Mouse (Mus musculus) neutrophil, adult 59 days (primary cell): Measurements from ENCODE around the gene Gm21904. TPM values are rescaled to one million over a fixed set of nuclear protein-coding genes. Genes with fewer than 3 reads are reported as not detected.

Experiments used
- total RNA-seq, 2 experiments: library from RNA; stranded (reverse); gene quantifications; 1 replicate in 1 of 2; 2 replicates in 1 of 2; pipeline ENCODE4 v1.2.4; 2023

Gm21904 gene
- not detected for total RNA-seq

DNA sequence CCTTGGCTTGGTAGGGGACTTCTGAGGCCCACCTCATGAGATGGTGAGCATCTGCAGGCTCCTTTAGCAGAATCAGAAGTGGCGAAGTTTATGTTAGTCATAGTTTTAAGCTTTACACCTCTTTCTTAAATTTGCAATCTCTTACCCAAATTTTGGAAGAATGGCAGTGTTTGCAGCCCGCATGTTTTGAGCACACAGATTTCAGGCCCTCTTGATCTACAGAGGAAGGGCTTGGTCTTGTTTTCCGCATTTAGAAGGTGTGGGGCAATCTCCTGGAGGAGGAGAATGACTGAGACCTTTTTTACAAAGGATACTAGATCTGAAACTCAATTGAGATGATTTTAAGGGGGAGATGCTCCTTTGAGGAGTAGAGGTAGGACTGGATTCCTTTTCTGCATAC, at the start of gene Gm21904:
Gm21904 (minus strand) TSS at position 101 of the 400 bp plus-strand sequence.

DNA sequence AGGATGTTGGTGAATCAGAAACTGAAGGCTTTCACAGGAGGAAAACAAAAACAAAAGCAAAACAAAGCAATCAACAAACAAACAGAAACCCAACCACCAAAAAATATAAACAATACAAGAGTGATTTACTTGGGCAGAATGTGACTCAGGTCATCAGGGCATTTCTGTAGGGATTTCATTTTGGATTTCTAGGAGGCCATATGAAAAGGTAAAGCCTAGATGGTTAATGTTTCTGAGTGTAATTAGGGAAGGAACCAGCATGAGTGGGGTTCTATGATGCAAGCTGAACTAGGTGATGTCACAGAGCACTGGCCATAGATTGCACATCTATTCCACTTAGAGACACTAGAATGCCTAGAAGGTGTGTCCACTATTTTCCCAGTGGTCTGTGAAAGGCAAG, 28.4 kb upstream of the Gm21904 start, which contains the start of the genes Gm20772 and Gm20831:
Gm20772 (plus strand) TSS at position 301 of the 400 bp plus-strand sequence.
Gm20831 (plus strand) TSS at position 301 of the 400 bp plus-strand sequence.

Other genes with a start within 250 kb of the Gm21904 start
- gene Gm20772, start 28.5 kb upstream of the Gm21904 start, total RNA-seq = not detected
- not detected for gene Gm20831, start 28.5 kb upstream of the Gm21904 start, total RNA-seq
- gene Srsy, start 91.1 kb upstream of the Gm21904 start, total RNA-seq = not detected
- not detected for gene Gm21764, start 215.5 kb upstream of the Gm21904 start, total RNA-seq
- gene Ssty1, start 242.8 kb upstream of the Gm21904 start, total RNA-seq = not detected